Mouse (Mus musculus) ES-Bruce4 (cell line): ENCODE data around the gene Dand5. TPM values are rescaled to one million over a fixed set of nuclear protein-coding genes. Genes with fewer than 3 reads are reported as not detected.

Source experiments
- H3K27ac ChIP-seq: 2 replicates; pipeline ENCODE4 v1.5.1; 2012; ENCODE audit warnings: low read length, inconsistent platforms; ENCODE audit not compliant: insufficient read depth
- H3K27me3 ChIP-seq: 2 replicates; pipeline ENCODE4 v1.6.1; 2012; ENCODE audit warnings: mild to moderate bottlenecking, low read length, inconsistent platforms; ENCODE audit not compliant: control insufficient read depth, poor library complexity, insufficient read depth, severe bottlenecking
- H3K36me3 ChIP-seq: 2 replicates; pipeline ENCODE4 v1.6.1; 2012; ENCODE audit warnings: inconsistent platforms, mild to moderate bottlenecking, low read length, moderate library complexity; ENCODE audit not compliant: control insufficient read depth, poor library complexity, insufficient read depth, severe bottlenecking
- H3K4me1 ChIP-seq: one replicate; pipeline ENCODE4 v1.8.1; 2011; ENCODE audit warnings: low read length; ENCODE audit not compliant: control insufficient read depth, insufficient read depth
- H3K4me3 ChIP-seq: 2 replicates; pipeline ENCODE4 v1.5.1; 2011; ENCODE audit warnings: low read depth, mild to moderate bottlenecking, low read length
- H3K9ac ChIP-seq: 2 replicates; pipeline ENCODE4 v1.6.1; 2012; ENCODE audit warnings: low read depth, mild to moderate bottlenecking, inconsistent platforms; ENCODE audit not compliant: poor library complexity, severe bottlenecking
- H3K9me3 ChIP-seq: replicated peaks from 2 replicates; pipeline ENCODE4 v1.6.1; 2012; ENCODE audit warnings: mild to moderate bottlenecking, low read length, inconsistent platforms; ENCODE audit not compliant: control insufficient read depth, poor library complexity, insufficient read depth, severe bottlenecking
- CTCF ChIP-seq: IDR thresholded peaks from one replicate; pipeline ENCODE4 v1.8.1; 2011; ENCODE audit warnings: low read depth, low read length
- EP300 ChIP-seq: IDR thresholded peaks from 2 replicates; pipeline ENCODE4 v1.6.1; 2011; ENCODE audit warnings: low read depth, low read length; ENCODE audit not compliant: insufficient read depth
- POLR2A ChIP-seq: IDR thresholded peaks from one replicate; pipeline ENCODE4 v1.8.1; 2011; ENCODE audit warnings: low read length; ENCODE audit not compliant: insufficient read depth
- polyA plus RNA-seq: library from polyadenylated mRNA; stranded (reverse); fragments of >200 nt; gene quantifications from 2 replicates; pipeline ENCODE4 v1.2.4, GENCODE M21; 2011; ENCODE audit warnings: low read depth; ENCODE audit not compliant: missing spikeins, insufficient read depth, insufficient read length

Gene Dand5
- polyA plus RNA-seq, 1 experiment, result 2.5 TPM

DNA sequence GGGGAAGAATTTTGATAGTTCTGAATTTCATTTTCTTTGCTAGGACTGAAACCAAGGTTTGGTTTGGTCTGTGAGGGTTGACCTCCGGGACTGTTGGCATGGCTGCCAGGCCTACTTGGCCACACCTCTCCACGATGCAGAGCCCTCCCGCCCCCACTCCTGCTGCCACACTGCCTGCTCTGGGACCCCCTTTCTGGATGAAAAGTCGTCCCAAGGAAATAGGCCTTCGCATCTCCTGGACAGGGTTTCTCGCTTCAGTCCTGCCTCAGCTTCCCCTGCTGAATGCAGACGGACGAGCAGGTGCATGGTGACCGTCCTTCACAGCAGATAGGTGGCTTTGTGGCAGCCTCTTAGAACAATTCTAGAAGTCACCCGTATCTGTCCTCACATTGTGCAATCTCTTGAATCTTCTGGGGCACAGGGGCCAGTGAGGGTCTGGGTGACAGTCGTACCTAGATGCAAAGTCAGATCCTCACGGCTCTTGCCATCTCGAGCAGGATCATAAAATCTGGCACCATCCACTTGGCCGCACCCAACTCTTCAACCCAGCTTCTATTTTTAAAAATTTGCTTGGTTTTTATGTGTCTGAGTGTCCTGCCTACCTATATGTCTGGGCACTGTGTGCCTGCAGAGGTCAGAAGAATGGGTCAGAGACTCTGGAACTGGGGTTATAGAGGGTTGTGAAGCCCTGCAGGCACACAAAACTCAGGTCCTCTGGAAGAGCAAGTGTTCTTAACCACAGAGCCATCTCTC lies 54.1 kb downstream of the Dand5 start:
- Histone ChIP-seq H3K27me3 (peaks cover 21% of the 10 kb centered on the region), H3K4me1 (no peaks in the 10 kb centered on the region), H3K27ac (no peak overlapping the region), H3K9me3 (no peaks in the 10 kb centered on the region), H3K36me3 (no peaks in the 10 kb centered on the region), H3K4me3 (no peak overlapping the region), H3K9ac (no peak overlapping the region)
- no peak for TF ChIP-seq EP300
- TF ChIP-seq POLR2A, result no peak
- no peak for TF ChIP-seq CTCF

GRCm38 (mm10) chr8:84767221-84767620 lies 55.4 kb downstream of the Dand5 start:
- H3K27ac ChIP-seq, result no peak overlapping the region
- H3K27me3 ChIP-seq, result peaks cover 11% of the 10 kb centered on the region
- H3K4me3 ChIP-seq, result no peak overlapping the region
- no peak overlapping the region for H3K9ac ChIP-seq
- no peaks in the 10 kb centered on the region for H3K4me1 ChIP-seq
- no peaks in the 10 kb centered on the region for H3K36me3 ChIP-seq
- TF ChIP-seq CTCF (no peak), POLR2A (no peak), EP300 (no peak)
- H3K9me3 ChIP-seq, result no peaks in the 10 kb centered on the region

GRCm38 (mm10) chr8:84766422-84766821 lies 56.2 kb downstream of the Dand5 start:
- TF ChIP-seq POLR2A (no peak), EP300 (no peak), CTCF (no peak)
- H3K4me3 ChIP-seq, result no peak overlapping the region
- H3K27ac ChIP-seq, result no peak overlapping the region
- no peaks in the 10 kb centered on the region for H3K4me1 ChIP-seq
- no peaks in the 10 kb centered on the region for H3K9me3 ChIP-seq
- no peak overlapping the region for H3K9ac ChIP-seq
- peaks cover 5% of the 10 kb centered on the region for H3K27me3 ChIP-seq
- no peaks in the 10 kb centered on the region for H3K36me3 ChIP-seq

DNA sequence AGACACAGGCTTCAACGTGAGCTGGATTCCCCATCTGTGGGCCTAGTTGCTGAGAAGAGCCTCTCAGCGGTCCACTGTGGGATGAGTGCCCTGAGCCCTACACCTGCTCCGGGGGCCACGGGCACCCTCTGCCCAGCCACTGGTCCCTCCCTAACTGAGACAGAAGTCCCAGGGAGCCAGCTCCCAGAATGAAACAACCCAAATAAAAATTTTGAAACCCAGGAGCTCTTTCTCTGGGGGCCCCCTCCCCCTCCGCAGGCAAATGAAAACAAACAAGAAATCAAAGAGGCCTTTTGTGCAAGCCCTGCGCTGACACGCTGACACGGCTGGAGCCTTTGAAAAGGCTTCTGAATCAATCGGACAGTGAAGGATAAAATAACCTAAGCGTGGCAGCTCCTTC lies 57.0 kb downstream of the Dand5 start:
- Histone ChIP-seq H3K9ac (no peak overlapping the region), H3K9me3 (no peaks in the 10 kb centered on the region), H3K36me3 (no peaks in the 10 kb centered on the region), H3K27me3 (no peaks in the 10 kb centered on the region; the same call in 1 of the 2 replicates), H3K4me1 (no peaks in the 10 kb centered on the region), H3K27ac (no peak overlapping the region), H3K4me3 (no peak overlapping the region)
- no peak for TF ChIP-seq POLR2A
- TF ChIP-seq CTCF, result no peak
- TF ChIP-seq EP300, result no peak

Other genes with a start within 250 kb of the Dand5 start
- 42.8 and 44.8 TPM in 2 replicates for gene Ier2, start 160.0 kb downstream of the Dand5 start, polyA plus RNA-seq
- gene Trmt1, start 136.5 kb downstream of the Dand5 start, polyA plus RNA-seq, result 77.6 and 79.8 TPM in 2 replicates
- gene Nacc1, start 135.0 kb downstream of the Dand5 start, polyA plus RNA-seq, result 89.7 and 97.9 TPM in 2 replicates
- gene Lyl1, start 121.4 kb downstream of the Dand5 start, polyA plus RNA-seq, result not detected in 2 replicates
- gene G430095P16Rik, start 99.8 kb downstream of the Dand5 start, polyA plus RNA-seq, result not detected in 2 replicates
- gene Nfix, start 22.5 kb downstream of the Dand5 start, polyA plus RNA-seq, result 1.2 and 1.8 TPM in 2 replicates
- 19.5 and 20.5 TPM in 2 replicates for gene Gadd45gip1, start 8.7 kb upstream of the Dand5 start, polyA plus RNA-seq
- gene Rad23a, start 17.8 kb upstream of the Dand5 start, polyA plus RNA-seq, result 68.0 and 76.1 TPM in 2 replicates
- 507 and 546 TPM in 2 replicates for gene Calr, start 24.1 kb upstream of the Dand5 start, polyA plus RNA-seq
- gene Farsa, start 34.2 kb upstream of the Dand5 start, polyA plus RNA-seq, result 50.8 and 52.6 TPM in 2 replicates
- 93.8 and 97.1 TPM in 2 replicates for gene Syce2, start 49.3 kb upstream of the Dand5 start, polyA plus RNA-seq
- gene Gcdh, start 71.1 kb upstream of the Dand5 start, polyA plus RNA-seq, result 72.5 and 78.5 TPM in 2 replicates
- gene Klf1, start 79.1 kb upstream of the Dand5 start, polyA plus RNA-seq, result not detected in 2 replicates
- 27.5 and 30.9 TPM in 2 replicates for gene Dnase2a, start 85.7 kb upstream of the Dand5 start, polyA plus RNA-seq
- gene Mast1, start 114.5 kb upstream of the Dand5 start, polyA plus RNA-seq, result 0.73 and 1.5 TPM in 2 replicates
- 0.38 TPM in 1 of 2 replicates, not detected in the other for gene Rtbdn, start 124.2 kb upstream of the Dand5 start, polyA plus RNA-seq
- gene Gm49661, start 146.6 kb upstream of the Dand5 start, polyA plus RNA-seq, result 4.9 TPM in 1 of 2 replicates, not detected in the other
- 226 and 237 TPM in 2 replicates for gene Prdx2, start 146.8 kb upstream of the Dand5 start, polyA plus RNA-seq
- 79.2 and 88.1 TPM in 2 replicates for gene Rnaseh2a, start 146.9 kb upstream of the Dand5 start, polyA plus RNA-seq
- 19.0 and 20.4 TPM in 2 replicates for gene Junb, start 155.9 kb upstream of the Dand5 start, polyA plus RNA-seq
- gene Hook2, start 167.8 kb upstream of the Dand5 start, polyA plus RNA-seq, result 41.5 and 41.8 TPM in 2 replicates
- 0.70 and 1.2 TPM in 2 replicates for gene Best2, start 191.7 kb upstream of the Dand5 start, polyA plus RNA-seq
- gene Asna1, start 202.5 kb upstream of the Dand5 start, polyA plus RNA-seq, result 170 and 171 TPM in 2 replicates
- gene Trir, start 204.0 kb upstream of the Dand5 start, polyA plus RNA-seq, result 82.4 and 96.1 TPM in 2 replicates
- 193 and 195 TPM in 2 replicates for gene Tnpo2, start 214.1 kb upstream of the Dand5 start, polyA plus RNA-seq
- 25.1 and 26.3 TPM in 2 replicates for gene Fbxw9, start 237.2 kb upstream of the Dand5 start, polyA plus RNA-seq
- gene Gm5741, start 245.2 kb upstream of the Dand5 start, polyA plus RNA-seq, result not detected in 2 replicates
- gene Dhps, start 248.9 kb upstream of the Dand5 start, polyA plus RNA-seq, result 43.3 and 47.0 TPM in 2 replicates